Mouse (Mus musculus): ENCODE data around the gene Acnat2.
"Not testable (repeated sequence)": the region's sequence is repeated elsewhere in the genome, so short reads cannot be mapped to it uniquely, and the experiment has no call there.

DNA sequence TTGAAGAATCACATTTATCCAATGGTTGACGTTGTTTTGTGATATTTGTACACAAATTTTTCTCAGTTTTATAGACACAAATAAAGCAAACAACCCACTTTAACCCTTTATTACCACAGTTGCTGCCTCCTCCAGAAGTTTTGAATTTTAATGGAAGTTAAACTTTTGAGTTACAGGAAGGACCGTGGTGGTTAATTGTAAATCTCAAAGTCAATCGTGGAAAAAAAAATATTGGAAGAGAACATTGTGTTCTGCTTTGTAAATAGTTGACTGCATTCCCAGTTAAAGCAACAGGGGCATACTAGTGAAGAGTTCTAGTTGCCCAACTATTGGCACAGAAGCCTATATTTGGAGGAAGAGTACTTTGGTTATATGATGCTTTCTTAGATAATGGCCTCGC lies 70.0 kb downstream of the Acnat2 start:
- TF ChIP-seq POLR2A (IDR thresholded peaks at IDR 0.05; ENCODE audit: borderline replicate concordance, insufficient read depth, low read length); CTCF (IDR thresholded peaks at IDR 0.05; ENCODE audit: borderline replicate concordance, insufficient read depth, low read depth, low read length): not testable (repeated sequence)
